Mouse (Mus musculus): ENCODE measurements around the gene Cxcr6.

- TF ChIP-seq HCFC1 (IDR thresholded peaks at IDR 0.05; ENCODE audit: borderline replicate concordance, insufficient read depth, low read length) (no peak), MAFK (IDR thresholded peaks at IDR 0.05; ENCODE audit: insufficient read depth, low read depth, low read length) (no peak), ZNF384 (IDR thresholded peaks at IDR 0.05; ENCODE audit: low read depth, low read length) (no peak), ZC3H11A (IDR thresholded peaks at IDR 0.05; ENCODE audit: borderline replicate concordance, low read depth, low read length) (no peak), CHD2 (IDR thresholded peaks at IDR 0.05; ENCODE audit: low read depth, low read length) (no peak)
Observed at GRCm38 (mm10) chr9:123801527-123801926, 4.7 kb upstream of the Cxcr6 start.

All from ES-E14 (cell line).